Mouse (Mus musculus): ENCODE measurements around the gene Tnfrsf21. TPM values are rescaled to one million over a fixed set of nuclear protein-coding genes. Genes with fewer than 3 reads are reported as not detected.

Gene Tnfrsf21
- polyA plus RNA-seq, 1 experiment from 2014 or later = 26.0 TPM

- WGBS = 91% methylated on average over 11 of the region's 11 CpGs
- Histone ChIP-seq H3K9me3 (ENCODE audit: control insufficient read depth, low read length) (no peaks in the 10 kb centered on the region), H3K27ac (replicated peaks; ENCODE audit: low read depth, low read length) (no peak overlapping the region), H3K4me3 (ENCODE audit: low read depth, low read length) (no peak overlapping the region), H3K4me1 (ENCODE audit: control insufficient read depth, insufficient read depth, low read length) (no peaks in the 10 kb centered on the region), H3K9ac (ENCODE audit: low read depth, low read length) (no peak overlapping the region), H3K4me2 (ENCODE audit: low read depth, low read length) (no peak overlapping the region), H3K27me3 (replicated peaks; ENCODE audit: control insufficient read depth, insufficient read depth, low read length) (no peaks in the 10 kb centered on the region), H3K36me3 (ENCODE audit: control insufficient read depth, insufficient read depth, low read length) (no peaks in the 10 kb centered on the region)
- DNase-seq (ENCODE audit: low spot score) (no peak), ATAC-seq (ENCODE audit: low read depth) (no peak)
Measured at GRCm38 (mm10) chr17:43058277-43059025, 42.1 kb downstream of the Tnfrsf21 start.

GRCm38 (mm10) chr17:43064705-43065104, 48.4 kb downstream of the Tnfrsf21 start:
- Histone ChIP-seq H3K9me3 (ENCODE audit: control insufficient read depth, low read length) (no peaks in the 10 kb centered on the region), H3K36me3 (ENCODE audit: control insufficient read depth, insufficient read depth, low read length) (no peaks in the 10 kb centered on the region), H3K27ac (replicated peaks; ENCODE audit: low read depth, low read length) (no peak overlapping the region), H3K4me1 (ENCODE audit: control insufficient read depth, insufficient read depth, low read length) (no peaks in the 10 kb centered on the region), H3K27me3 (replicated peaks; ENCODE audit: control insufficient read depth, insufficient read depth, low read length) (no peaks in the 10 kb centered on the region), H3K9ac (ENCODE audit: low read depth, low read length) (no peak overlapping the region), H3K4me2 (ENCODE audit: low read depth, low read length) (no peak overlapping the region), H3K4me3 (ENCODE audit: low read depth, low read length) (no peak overlapping the region)
- 98% methylated on average over 6 of the region's 6 CpGs for WGBS
- DNase-seq (ENCODE audit: low spot score) (no peak), ATAC-seq (ENCODE audit: low read depth) (no peak)

- no peaks in the 10 kb centered on the region for H3K36me3 ChIP-seq (ENCODE audit: control insufficient read depth, insufficient read depth, low read length)
- no peak for ATAC-seq (ENCODE audit: low read depth)
- no peak overlapping the region for H3K9ac ChIP-seq (ENCODE audit: low read depth, low read length)
- no peaks in the 10 kb centered on the region for H3K9me3 ChIP-seq (ENCODE audit: control insufficient read depth, low read length)
- H3K27me3 ChIP-seq (replicated peaks; ENCODE audit: control insufficient read depth, insufficient read depth, low read length) = no peaks in the 10 kb centered on the region
- H3K4me2 ChIP-seq (ENCODE audit: low read depth, low read length) = no peak overlapping the region
- no peak overlapping the region for H3K27ac ChIP-seq (replicated peaks; ENCODE audit: low read depth, low read length)
- 79% methylated on average over 7 of the region's 7 CpGs for WGBS
- DNase-seq (ENCODE audit: low spot score) = no peak
- H3K4me3 ChIP-seq (ENCODE audit: low read depth, low read length) = no peak overlapping the region
- H3K4me1 ChIP-seq (ENCODE audit: control insufficient read depth, insufficient read depth, low read length) = no peaks in the 10 kb centered on the region
Measured at GRCm38 (mm10) chr17:43068846-43069553, 52.6 kb downstream of the Tnfrsf21 start.

GRCm38 (mm10) chr17:43070946-43071345, 54.6 kb downstream of the Tnfrsf21 start:
- Histone ChIP-seq H3K27me3 (replicated peaks; ENCODE audit: control insufficient read depth, insufficient read depth, low read length) (no peaks in the 10 kb centered on the region), H3K4me1 (ENCODE audit: control insufficient read depth, insufficient read depth, low read length) (0 out of 2 replicates have a peak, but pooled peaks cover 5% of the 10 kb centered on the region), H3K9me3 (ENCODE audit: control insufficient read depth, low read length) (no peaks in the 10 kb centered on the region), H3K4me2 (ENCODE audit: low read depth, low read length) (no peak overlapping the region), H3K27ac (replicated peaks; ENCODE audit: low read depth, low read length) (no peak overlapping the region), H3K4me3 (ENCODE audit: low read depth, low read length) (no peak overlapping the region), H3K9ac (ENCODE audit: low read depth, low read length) (no peak overlapping the region), H3K36me3 (ENCODE audit: control insufficient read depth, insufficient read depth, low read length) (no peaks in the 10 kb centered on the region)
- no peak for DNase-seq (ENCODE audit: low spot score)
- no peak for ATAC-seq (ENCODE audit: low read depth)
- WGBS = 75% methylated on average over 2 of the region's 2 CpGs

- Histone ChIP-seq H3K4me3 (ENCODE audit: low read depth, low read length) (no peak overlapping the region), H3K27ac (replicated peaks; ENCODE audit: low read depth, low read length) (no peak overlapping the region), H3K4me1 (ENCODE audit: control insufficient read depth, insufficient read depth, low read length) (0 out of 2 replicates have a peak, but pooled peaks cover 8% of the 10 kb centered on the region), H3K27me3 (replicated peaks; ENCODE audit: control insufficient read depth, insufficient read depth, low read length) (no peaks in the 10 kb centered on the region), H3K4me2 (ENCODE audit: low read depth, low read length) (no peak overlapping the region), H3K36me3 (ENCODE audit: control insufficient read depth, insufficient read depth, low read length) (no peaks in the 10 kb centered on the region), H3K9ac (ENCODE audit: low read depth, low read length) (no peak overlapping the region), H3K9me3 (ENCODE audit: control insufficient read depth, low read length) (no peaks in the 10 kb centered on the region)
- 64% methylated on average over 11 of the region's 11 CpGs for WGBS
- no peak for DNase-seq (ENCODE audit: low spot score)
- ATAC-seq (ENCODE audit: low read depth) = no peak
Measured at GRCm38 (mm10) chr17:43072142-43072786, 55.9 kb downstream of the Tnfrsf21 start.

GRCm38 (mm10) chr17:43072787-43073148, 56.4 kb downstream of the Tnfrsf21 start:
- ATAC-seq (ENCODE audit: low read depth) = no peak
- Histone ChIP-seq H3K4me3 (ENCODE audit: low read depth, low read length) (no peak overlapping the region), H3K4me2 (ENCODE audit: low read depth, low read length) (no peak overlapping the region), H3K36me3 (ENCODE audit: control insufficient read depth, insufficient read depth, low read length) (no peaks in the 10 kb centered on the region), H3K4me1 (ENCODE audit: control insufficient read depth, insufficient read depth, low read length) (0 out of 2 replicates have a peak, but pooled peaks cover 12% of the 10 kb centered on the region), H3K27me3 (replicated peaks; ENCODE audit: control insufficient read depth, insufficient read depth, low read length) (no peaks in the 10 kb centered on the region), H3K9ac (ENCODE audit: low read depth, low read length) (no peak overlapping the region), H3K9me3 (ENCODE audit: control insufficient read depth, low read length) (no peaks in the 10 kb centered on the region), H3K27ac (replicated peaks; ENCODE audit: low read depth, low read length) (no peak overlapping the region)
- no peak for DNase-seq (ENCODE audit: low spot score)
- WGBS = 40% methylated on average over 5 of the region's 5 CpGs

- ATAC-seq (ENCODE audit: low read depth) (no peak), DNase-seq (ENCODE audit: low spot score) (no peak)
- Histone ChIP-seq H3K4me1 (ENCODE audit: control insufficient read depth, insufficient read depth, low read length) (0 out of 2 replicates have a peak, but pooled peaks cover 13% of the 10 kb centered on the region), H3K27ac (replicated peaks; ENCODE audit: low read depth, low read length) (no peak overlapping the region), H3K9ac (ENCODE audit: low read depth, low read length) (no peak overlapping the region), H3K4me3 (ENCODE audit: low read depth, low read length) (no peak overlapping the region), H3K9me3 (ENCODE audit: control insufficient read depth, low read length) (no peaks in the 10 kb centered on the region), H3K4me2 (ENCODE audit: low read depth, low read length) (no peak overlapping the region), H3K36me3 (ENCODE audit: control insufficient read depth, insufficient read depth, low read length) (no peaks in the 10 kb centered on the region), H3K27me3 (replicated peaks; ENCODE audit: control insufficient read depth, insufficient read depth, low read length) (no peaks in the 10 kb centered on the region)
- WGBS = 70% methylated on average over 5 of the region's 5 CpGs
Measured at GRCm38 (mm10) chr17:43074391-43074790, 58.0 kb downstream of the Tnfrsf21 start.

- Histone ChIP-seq H3K9me3 (ENCODE audit: control insufficient read depth, low read length) (no peaks in the 10 kb centered on the region), H3K9ac (ENCODE audit: low read depth, low read length) (no peak overlapping the region), H3K4me1 (ENCODE audit: control insufficient read depth, insufficient read depth, low read length) (0 out of 2 replicates have a peak, but pooled peaks cover 13% of the 10 kb centered on the region), H3K36me3 (ENCODE audit: control insufficient read depth, insufficient read depth, low read length) (no peaks in the 10 kb centered on the region), H3K27me3 (replicated peaks; ENCODE audit: control insufficient read depth, insufficient read depth, low read length) (no peaks in the 10 kb centered on the region), H3K4me2 (ENCODE audit: low read depth, low read length) (no peak overlapping the region), H3K4me3 (ENCODE audit: low read depth, low read length) (no peak overlapping the region), H3K27ac (replicated peaks; ENCODE audit: low read depth, low read length) (no peak overlapping the region; the same call in 1 of the 2 replicates)
- WGBS = 52% methylated on average over 8 of the region's 8 CpGs
- DNase-seq (ENCODE audit: low spot score) = no peak
- no peak for ATAC-seq (ENCODE audit: low read depth)
Measured at GRCm38 (mm10) chr17:43075100-43075499, 58.7 kb downstream of the Tnfrsf21 start.

Measured in embryonic facial prominence, embryonic 14.5 days (tissue).